Mouse (Mus musculus): ENCODE data around the gene Pclo.

Pclo gene

DNA sequence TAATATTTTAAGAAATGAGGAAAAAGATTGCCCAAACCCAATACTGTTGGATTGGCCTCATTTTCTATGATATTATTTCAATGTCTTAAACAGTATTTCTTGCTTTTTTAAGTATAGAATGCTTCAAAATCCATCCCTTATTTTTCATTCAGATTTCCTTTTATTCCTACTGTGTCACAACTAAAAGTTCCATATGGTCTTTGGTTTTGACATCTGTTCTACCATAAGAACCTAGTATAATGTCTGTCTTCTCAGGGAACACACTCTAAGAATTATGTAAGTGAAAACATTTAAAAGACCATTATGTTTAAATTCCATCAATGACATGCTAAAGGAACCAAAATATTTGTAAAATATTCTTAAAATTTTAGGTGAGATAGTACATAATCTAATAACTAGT lies 186.2 kb downstream of the Pclo start:
- no peaks in the 10 kb centered on the region; the same call in 1 of the 2 replicates for H3K36me3 ChIP-seq (ENCODE audit: insufficient read depth, low read length)
- TF ChIP-seq NANOG (IDR thresholded peaks at IDR 0.05; ENCODE audit: borderline replicate concordance, low read length) = no peak
- no peak for TF ChIP-seq POU5F1 (IDR thresholded peaks at IDR 0.05; ENCODE audit: borderline replicate concordance, low read length)
- TF ChIP-seq CTCF (conservative IDR thresholded peaks at IDR 0.05; ENCODE audit: low read length) = no peak
- H3K9me3 ChIP-seq (ENCODE audit: low read length) = no peaks in the 10 kb centered on the region
- no peak overlapping the region for H3K4me3 ChIP-seq (replicated peaks; ENCODE audit: low read length)
- H3K4me1 ChIP-seq (replicated peaks; ENCODE audit: low read depth, low read length) = peaks cover 11% of the 10 kb centered on the region
- H3K27me3 ChIP-seq (ENCODE audit: insufficient read depth, low read length) = no peaks in the 10 kb centered on the region

DNA sequence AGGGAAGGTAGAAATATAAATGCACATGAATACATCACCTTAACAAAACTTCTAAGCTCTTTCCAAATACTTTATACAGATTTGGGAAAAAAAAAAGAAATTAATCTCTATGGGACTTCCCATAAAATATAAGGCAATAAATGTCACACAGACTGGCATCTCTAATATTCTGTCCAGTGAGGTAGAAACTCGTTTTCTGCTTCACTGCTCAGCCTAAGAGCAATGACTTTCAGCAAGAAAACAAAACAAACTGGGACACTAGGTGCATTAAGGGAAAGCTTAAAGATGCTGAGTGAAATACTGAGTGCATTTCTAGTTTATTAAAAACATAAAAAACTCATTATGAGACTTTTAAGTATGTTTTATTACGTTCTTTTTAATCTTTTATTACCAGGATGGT lies 190.7 kb downstream of the Pclo start:
- TF ChIP-seq NANOG (IDR thresholded peaks at IDR 0.05; ENCODE audit: borderline replicate concordance, low read length) = no peak
- Histone ChIP-seq H3K36me3 (ENCODE audit: insufficient read depth, low read length) (no peaks in the 10 kb centered on the region), H3K9me3 (ENCODE audit: low read length) (no peaks in the 10 kb centered on the region), H3K4me3 (replicated peaks; ENCODE audit: low read length) (no peak overlapping the region), H3K4me1 (replicated peaks; ENCODE audit: low read depth, low read length) (no peaks in the 10 kb centered on the region), H3K27me3 (ENCODE audit: insufficient read depth, low read length) (no peaks in the 10 kb centered on the region)

DNA sequence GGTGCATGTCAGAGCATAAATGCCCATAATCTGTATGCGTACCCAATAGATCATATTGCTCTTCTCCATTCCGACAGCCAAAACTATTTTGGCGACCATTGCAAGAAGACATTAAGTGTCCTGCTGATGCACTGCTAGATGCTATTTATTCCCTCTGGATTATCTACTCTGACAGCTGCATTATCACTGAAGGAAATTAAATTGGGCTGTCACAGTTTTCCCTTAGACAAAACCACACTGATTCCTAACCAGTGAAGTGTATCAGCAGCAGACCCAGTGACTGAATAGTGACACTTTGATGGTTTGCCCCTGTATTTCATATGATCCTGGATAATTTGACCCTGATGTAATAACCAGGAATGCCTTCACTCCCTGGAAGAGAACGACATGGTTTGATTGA lies 192.6 kb downstream of the Pclo start:
- no peak for TF ChIP-seq NANOG (IDR thresholded peaks at IDR 0.05; ENCODE audit: borderline replicate concordance, low read length)
- TF ChIP-seq CTCF (conservative IDR thresholded peaks at IDR 0.05; ENCODE audit: low read length) = no peak
- no peak for TF ChIP-seq POU5F1 (IDR thresholded peaks at IDR 0.05; ENCODE audit: borderline replicate concordance, low read length)
- no peaks in the 10 kb centered on the region for H3K4me1 ChIP-seq (replicated peaks; ENCODE audit: low read depth, low read length)
- H3K36me3 ChIP-seq (ENCODE audit: insufficient read depth, low read length) = no peaks in the 10 kb centered on the region
- no peaks in the 10 kb centered on the region for H3K9me3 ChIP-seq (ENCODE audit: low read length)
- H3K4me3 ChIP-seq (replicated peaks; ENCODE audit: low read length) = no peak overlapping the region
- no peaks in the 10 kb centered on the region for H3K27me3 ChIP-seq (ENCODE audit: insufficient read depth, low read length)

DNA sequence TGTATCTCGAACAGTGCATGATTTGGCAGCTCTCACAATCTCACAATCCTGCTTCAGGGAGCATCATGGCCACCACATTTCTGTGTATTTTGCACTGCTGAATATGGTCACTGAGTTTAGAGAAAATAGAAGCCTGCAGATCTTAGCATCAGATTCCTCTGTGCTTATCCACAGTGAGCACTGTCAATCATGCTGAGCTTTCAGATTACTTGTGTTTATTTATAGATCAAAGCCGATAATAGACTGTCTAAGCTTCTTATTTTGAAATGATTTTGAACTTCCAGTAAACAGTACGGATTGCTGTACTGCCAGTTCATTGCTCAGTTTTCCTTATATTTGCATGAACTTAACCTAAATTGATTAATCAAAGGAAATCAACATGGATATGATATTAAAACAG lies 208.9 kb downstream of the Pclo start:
- Histone ChIP-seq H3K4me3 (replicated peaks; ENCODE audit: low read length) (no peak overlapping the region), H3K36me3 (ENCODE audit: insufficient read depth, low read length) (no peaks in the 10 kb centered on the region), H3K9me3 (ENCODE audit: low read length) (no peaks in the 10 kb centered on the region), H3K4me1 (replicated peaks; ENCODE audit: low read depth, low read length) (no peaks in the 10 kb centered on the region), H3K27me3 (ENCODE audit: insufficient read depth, low read length) (no peaks in the 10 kb centered on the region)
- TF ChIP-seq CTCF (conservative IDR thresholded peaks at IDR 0.05; ENCODE audit: low read length) (no peak), POU5F1 (IDR thresholded peaks at IDR 0.05; ENCODE audit: borderline replicate concordance, low read length) (no peak), NANOG (IDR thresholded peaks at IDR 0.05; ENCODE audit: borderline replicate concordance, low read length) (no peak)

DNA sequence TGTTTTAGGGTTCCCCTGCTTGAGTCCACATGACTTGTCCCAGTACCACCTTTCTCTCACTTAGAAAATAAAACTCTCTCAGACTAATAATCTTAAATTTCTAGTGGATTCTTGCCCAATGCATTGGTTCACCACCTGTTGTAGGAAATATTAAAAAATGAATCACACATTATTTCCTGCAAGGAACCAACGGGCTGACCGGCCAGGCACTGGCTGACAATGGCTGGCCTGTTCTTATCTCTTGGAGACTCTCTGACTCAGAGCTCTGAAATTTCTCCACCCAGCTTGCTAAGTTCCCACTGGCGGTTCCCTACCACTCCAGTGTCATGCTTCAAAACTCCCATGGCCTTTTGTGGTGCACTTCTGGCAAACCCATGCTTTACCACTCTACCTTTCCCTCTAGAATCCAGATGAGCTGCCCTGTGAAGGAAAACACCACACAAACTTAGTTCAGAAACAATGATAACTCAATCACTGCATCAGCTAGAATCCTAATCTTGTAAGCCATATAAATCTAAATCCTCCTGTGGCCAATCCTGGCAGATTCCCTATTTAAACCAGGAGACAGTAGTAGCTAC lies 214.0 kb downstream of the Pclo start:
- H3K4me1 ChIP-seq (replicated peaks; ENCODE audit: low read depth, low read length) = no peaks in the 10 kb centered on the region
- no peak overlapping the region for H3K4me3 ChIP-seq (replicated peaks; ENCODE audit: low read length)
- no peaks in the 10 kb centered on the region for H3K9me3 ChIP-seq (ENCODE audit: low read length)
- no peaks in the 10 kb centered on the region for H3K36me3 ChIP-seq (ENCODE audit: insufficient read depth, low read length)
- TF ChIP-seq NANOG (IDR thresholded peaks at IDR 0.05; ENCODE audit: borderline replicate concordance, low read length) (no peak), CTCF (conservative IDR thresholded peaks at IDR 0.05; ENCODE audit: low read length) (no peak), POU5F1 (IDR thresholded peaks at IDR 0.05; ENCODE audit: borderline replicate concordance, low read length) (no peak)
- no peaks in the 10 kb centered on the region for H3K27me3 ChIP-seq (ENCODE audit: insufficient read depth, low read length)

DNA sequence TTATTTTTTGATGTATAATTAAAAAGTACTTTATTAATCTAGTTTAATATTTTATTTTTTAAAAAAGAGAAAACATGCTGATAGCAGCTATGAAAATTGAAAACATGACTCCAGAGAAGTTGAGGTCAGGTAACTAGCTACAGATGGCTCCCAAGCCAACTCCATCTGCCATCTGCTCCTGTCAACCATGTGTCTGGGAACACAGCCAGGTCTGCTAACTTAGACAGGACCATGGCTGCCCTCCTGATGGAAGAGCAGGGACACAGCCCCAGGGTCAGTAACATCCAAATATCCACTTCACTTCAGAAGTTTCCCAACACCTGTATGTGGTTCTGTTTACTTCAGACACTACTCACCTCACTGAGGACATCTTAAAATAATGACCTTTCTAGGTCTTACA lies 236.2 kb downstream of the Pclo start:
- no peaks in the 10 kb centered on the region for H3K9me3 ChIP-seq (ENCODE audit: low read length)

DNA sequence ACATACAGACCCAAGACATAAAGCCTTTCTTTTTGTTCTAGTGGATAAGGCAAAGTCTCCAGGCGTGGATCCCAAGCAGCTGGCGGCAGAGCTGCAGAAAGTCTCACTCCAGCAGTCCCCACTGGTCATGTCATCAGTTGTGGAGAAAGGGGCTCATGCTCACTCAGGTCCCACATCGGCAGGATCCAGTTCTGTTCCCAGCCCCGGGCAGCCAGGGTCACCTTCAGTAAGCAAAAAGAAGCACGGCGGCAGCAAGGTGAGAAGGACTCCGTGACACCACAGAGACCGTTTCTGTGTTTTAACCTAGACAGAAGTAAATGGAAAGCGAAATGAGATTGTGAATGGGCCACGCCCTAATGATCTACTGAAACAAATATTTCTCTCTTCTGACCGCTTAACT lies 252.0 kb downstream of the Pclo start:
- H3K4me3 ChIP-seq (replicated peaks; ENCODE audit: low read length) = no peak overlapping the region
- no peaks in the 10 kb centered on the region for H3K4me1 ChIP-seq (replicated peaks; ENCODE audit: low read depth, low read length)
- no peak for TF ChIP-seq POU5F1 (IDR thresholded peaks at IDR 0.05; ENCODE audit: borderline replicate concordance, low read length)
- TF ChIP-seq CTCF (conservative IDR thresholded peaks at IDR 0.05; ENCODE audit: low read length) = no peak
- no peak for TF ChIP-seq NANOG (IDR thresholded peaks at IDR 0.05; ENCODE audit: borderline replicate concordance, low read length)
- H3K27me3 ChIP-seq (ENCODE audit: insufficient read depth, low read length) = no peaks in the 10 kb centered on the region
- H3K9me3 ChIP-seq (ENCODE audit: low read length) = no peaks in the 10 kb centered on the region
- H3K36me3 ChIP-seq (ENCODE audit: insufficient read depth, low read length) = no peaks in the 10 kb centered on the region

More for the DNA sequence above, 236.2 kb downstream of the Pclo start:
- Histone ChIP-seq H3K36me3 (ENCODE audit: insufficient read depth, low read length) (no peaks in the 10 kb centered on the region), H3K27me3 (ENCODE audit: insufficient read depth, low read length) (no peaks in the 10 kb centered on the region), H3K4me1 (replicated peaks; ENCODE audit: low read depth, low read length) (no peaks in the 10 kb centered on the region), H3K4me3 (replicated peaks; ENCODE audit: low read length) (no peak overlapping the region)
- TF ChIP-seq NANOG (IDR thresholded peaks at IDR 0.05; ENCODE audit: borderline replicate concordance, low read length) = no peak
- no peak for TF ChIP-seq POU5F1 (IDR thresholded peaks at IDR 0.05; ENCODE audit: borderline replicate concordance, low read length)
- no peak for TF ChIP-seq CTCF (conservative IDR thresholded peaks at IDR 0.05; ENCODE audit: low read length)

DNA sequence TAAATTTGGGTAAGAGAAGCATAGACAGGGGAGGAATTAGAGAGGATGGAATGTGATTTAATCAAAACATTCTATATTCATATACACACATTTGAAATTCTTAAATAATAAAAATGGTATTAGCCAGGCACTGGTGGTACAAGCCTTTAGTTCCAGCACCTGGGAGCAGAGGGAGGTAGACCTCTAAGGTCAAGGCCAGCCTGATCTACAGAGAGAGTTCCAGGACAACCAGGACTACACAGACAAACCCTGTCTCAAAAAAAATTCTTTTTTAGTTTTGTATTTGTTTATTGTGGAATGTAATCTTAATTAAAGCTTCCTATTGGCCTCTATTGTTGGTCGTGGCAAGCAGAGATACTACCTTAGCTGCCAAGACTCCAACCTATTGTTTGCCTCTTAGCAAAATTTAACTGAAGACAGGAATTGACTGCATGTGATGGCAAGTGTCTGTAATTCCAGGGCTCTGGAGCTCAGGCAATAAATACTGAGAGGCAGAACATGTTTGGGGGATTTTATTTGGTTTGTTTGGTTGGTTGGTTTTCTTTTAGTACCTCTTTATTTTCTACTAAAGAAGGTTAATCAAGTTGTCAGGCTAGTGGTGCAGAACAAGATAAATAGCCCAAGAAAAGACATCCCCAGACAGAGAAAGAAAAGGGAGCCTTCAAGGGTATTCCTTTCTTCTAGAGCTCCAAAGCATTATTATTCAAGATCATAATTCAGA lies 267.8 kb downstream of the Pclo start:
- no peaks in the 10 kb centered on the region for H3K36me3 ChIP-seq (ENCODE audit: insufficient read depth, low read length)
- H3K9me3 ChIP-seq (ENCODE audit: low read length) = no peaks in the 10 kb centered on the region
- H3K27me3 ChIP-seq (ENCODE audit: insufficient read depth, low read length) = no peaks in the 10 kb centered on the region
- no peak overlapping the region for H3K4me3 ChIP-seq (replicated peaks; ENCODE audit: low read length)
- no peak for TF ChIP-seq POU5F1 (IDR thresholded peaks at IDR 0.05; ENCODE audit: borderline replicate concordance, low read length)
- TF ChIP-seq CTCF (conservative IDR thresholded peaks at IDR 0.05; ENCODE audit: low read length) = no peak
- TF ChIP-seq NANOG (IDR thresholded peaks at IDR 0.05; ENCODE audit: borderline replicate concordance, low read length) = no peak
- H3K4me1 ChIP-seq (replicated peaks; ENCODE audit: low read depth, low read length) = no peaks in the 10 kb centered on the region

DNA sequence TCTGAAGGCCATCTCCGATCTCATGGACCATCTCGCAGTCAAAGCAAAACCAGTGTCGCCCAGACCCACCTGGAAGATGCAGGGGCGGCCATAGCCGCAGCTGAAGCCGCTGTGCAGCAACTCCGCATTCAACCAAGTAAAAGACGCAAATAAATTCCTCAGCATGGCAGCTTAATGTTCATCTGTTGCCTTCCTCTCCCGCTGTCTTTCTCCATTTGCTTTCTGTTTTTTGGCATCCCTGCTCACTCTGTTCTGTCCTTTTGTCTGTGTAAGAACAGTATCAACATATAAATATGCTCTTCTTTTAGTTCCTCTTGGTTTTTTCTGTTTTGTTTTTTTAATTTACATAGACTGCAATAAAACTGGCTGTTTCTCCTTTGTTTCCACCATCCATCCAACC lies 279.2 kb downstream of the Pclo start:
- Histone ChIP-seq H3K27me3 (ENCODE audit: insufficient read depth, low read length) (no peaks in the 10 kb centered on the region), H3K4me3 (replicated peaks; ENCODE audit: low read length) (no peak overlapping the region), H3K4me1 (replicated peaks; ENCODE audit: low read depth, low read length) (no peaks in the 10 kb centered on the region), H3K36me3 (ENCODE audit: insufficient read depth, low read length) (no peaks in the 10 kb centered on the region), H3K9me3 (ENCODE audit: low read length) (no peaks in the 10 kb centered on the region)
- no peak for TF ChIP-seq CTCF (conservative IDR thresholded peaks at IDR 0.05; ENCODE audit: low read length)
- no peak for TF ChIP-seq NANOG (IDR thresholded peaks at IDR 0.05; ENCODE audit: borderline replicate concordance, low read length)
- no peak for TF ChIP-seq POU5F1 (IDR thresholded peaks at IDR 0.05; ENCODE audit: borderline replicate concordance, low read length)
